Mouse (Mus musculus) liver, embryonic 13.5 days (tissue): ENCODE measurements around the gene Spta1. TPM values are rescaled to one million over a fixed set of nuclear protein-coding genes. Genes with fewer than 3 reads are reported as not detected.

Experiments used
- ATAC-seq: fragments of 200-750 bp; cut with Nextera tagmentation; 2 replicates; pipeline ENCODE4 v1.8.0; 2017; ENCODE audit warnings: low read depth, mild to moderate bottlenecking, moderate number of reproducible peaks, moderate library complexity
- DNase-seq: peaks from one replicate; pipeline ENCODE4 v3.0.0; 2022
- H3K27ac ChIP-seq: fragments of 300-500 bp; sonication (generic); 2 replicates; pipeline ENCODE4 v1.5.1; 2015; ENCODE audit warnings: moderate library complexity, mild to moderate bottlenecking, inconsistent platforms
- H3K27me3 ChIP-seq: fragments of 300-500 bp; sonication (generic); 2 replicates; pipeline ENCODE4 v1.6.1; 2015; ENCODE audit warnings: mild to moderate bottlenecking, inconsistent platforms
- H3K36me3 ChIP-seq: fragments of 300-500 bp; sonication (generic); 2 replicates; pipeline ENCODE4 v1.6.1; 2015; ENCODE audit warnings: mild to moderate bottlenecking, inconsistent platforms
- H3K4me1 ChIP-seq: fragments of 300-500 bp; sonication (generic); replicated peaks from 2 replicates; pipeline ENCODE4 v1.6.1; 2015; ENCODE audit warnings: inconsistent platforms
- H3K4me2 ChIP-seq: fragments of 300-500 bp; sonication (generic); 2 replicates; pipeline ENCODE4 v1.6.1; 2015; ENCODE audit warnings: inconsistent platforms, mild to moderate bottlenecking, moderate library complexity
- H3K4me3 ChIP-seq: fragments of 300-500 bp; sonication (generic); replicated peaks from 2 replicates; pipeline ENCODE4 v1.5.1; 2015; ENCODE audit warnings: mild to moderate bottlenecking, inconsistent platforms
- H3K9ac ChIP-seq: fragments of 300-500 bp; sonication (generic); 2 replicates; pipeline ENCODE4 v1.6.1; 2015; ENCODE audit warnings: mild to moderate bottlenecking, inconsistent platforms
- H3K9me3 ChIP-seq: fragments of 300-500 bp; sonication (generic); replicated peaks from 2 replicates; pipeline ENCODE4 v1.6.1; 2016; ENCODE audit warnings: inconsistent platforms
- whole genome bisulfite sequencing: fragments of 180-500 bp; shearing (Covaris S2); methylation state at CpG from one replicate; pipeline ENCODE4 v1.1.7; 2015; ENCODE audit not compliant: insufficient replicate concordance; 5-methylcytosine and 5-hydroxymethylcytosine counted together
- polyA plus RNA-seq: library from polyadenylated mRNA; unstranded; fragments of >200 nt; fragmentation: Nextera tagmentation; extraction: Ambion mirVana; gene quantifications from 2 replicates; pipeline ENCODE4 v1.2.1, GENCODE M21; 2015

Spta1 gene
- polyA plus RNA-seq: 25.7 and 33.7 TPM in 2 replicates

DNA sequence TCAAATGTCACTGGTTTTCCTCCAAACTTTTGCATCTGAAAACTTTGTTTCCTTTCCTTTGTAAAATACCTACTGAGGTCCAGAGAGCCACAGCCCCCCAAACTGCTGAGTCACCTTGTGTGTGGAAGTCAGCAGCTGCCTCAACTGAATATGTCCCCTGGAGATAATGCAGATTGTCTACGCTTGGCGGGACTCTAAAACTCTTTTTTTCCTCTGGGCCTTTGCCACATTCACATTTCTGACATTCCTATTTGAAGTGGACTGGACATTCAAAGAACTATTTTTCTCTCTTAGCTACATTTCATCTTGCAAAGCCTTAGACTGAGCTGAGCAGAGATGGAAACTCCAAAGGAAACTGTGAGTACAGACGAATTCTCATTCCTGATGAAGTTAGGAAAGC, at the start of gene Spta1:
Gene Spta1, plus strand, starts transcription at position 172 of the 400 bp plus-strand sequence.
- Histone ChIP-seq H3K9ac (peak within 1 kb of the TSS; percentile 79), H3K9me3 (no peaks in the 10 kb centered on the region), H3K4me3 (peak within 1 kb of the TSS; percentile 68), H3K36me3 (peaks cover 28% of the 10 kb centered on the region), H3K4me1 (peaks cover 50% of the 10 kb centered on the region), H3K4me2 (peak within 1 kb of the TSS; percentile 79), H3K27me3 (no peaks in the 10 kb centered on the region), H3K27ac (peak within 1 kb of the TSS; percentile 99)
- DNase-seq: peak; percentile 72
- ATAC-seq: peak; percentile 77
- WGBS: 7% methylated on average over 3 of the region's 3 CpGs

DNA sequence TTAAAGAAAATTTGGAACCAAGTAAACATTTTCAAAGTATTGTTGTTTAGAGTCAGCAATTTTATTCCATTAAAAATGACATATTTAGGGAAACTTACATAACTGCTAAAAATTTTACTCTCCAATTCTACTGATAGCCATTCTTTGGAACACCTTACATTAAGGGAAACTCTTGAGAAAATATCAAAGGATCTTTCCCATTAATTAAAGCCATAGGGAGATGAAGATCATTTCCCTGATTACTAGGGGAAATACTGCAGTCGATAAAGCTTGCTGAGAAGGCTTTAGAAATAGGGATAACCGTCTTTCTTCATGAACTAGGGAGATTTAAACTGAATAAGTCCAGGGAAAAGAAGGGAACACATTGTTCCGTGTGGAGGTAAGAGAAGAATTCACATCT, 41.4 kb upstream of the Spta1 start, which contains the start of gene Olfr424:
Gene Olfr424, plus strand, starts transcription at position 301 of the 400 bp plus-strand sequence.
- H3K36me3 ChIP-seq: no peaks in the 10 kb centered on the region
- no peak within 1 kb of the TSS for H3K4me3 ChIP-seq
- no peak within 1 kb of the TSS for H3K4me2 ChIP-seq
- no peak within 1 kb of the TSS for H3K9ac ChIP-seq
- no peaks in the 10 kb centered on the region for H3K9me3 ChIP-seq
- DNase-seq (no peak), ATAC-seq (no peak)
- no peak within 1 kb of the TSS for H3K27ac ChIP-seq
- H3K27me3 ChIP-seq: no peaks in the 10 kb centered on the region
- WGBS: 65% methylated on average over 3 of the region's 3 CpGs
- H3K4me1 ChIP-seq: no peaks in the 10 kb centered on the region

DNA sequence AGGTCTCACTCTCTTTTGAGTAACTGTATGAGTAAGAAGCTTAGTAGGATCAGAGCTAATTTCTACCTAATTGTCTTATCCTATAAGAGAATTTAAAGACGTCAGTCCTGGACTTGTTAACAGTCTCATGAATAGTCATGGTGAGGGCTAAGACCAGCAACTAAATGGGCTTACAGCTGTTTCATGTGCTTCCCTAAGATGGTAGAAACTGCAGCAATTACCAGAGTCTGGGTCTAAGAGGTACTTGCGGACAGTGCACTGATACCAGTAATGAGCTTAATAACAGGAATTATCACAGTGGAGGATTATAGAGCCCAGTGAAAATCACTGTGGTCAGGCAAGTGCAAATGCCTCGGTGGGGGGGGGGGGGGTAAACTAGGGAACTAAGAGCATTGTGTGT, 40.6 kb upstream of the Spta1 start:
- WGBS: 57% methylated on average over 3 of the region's 3 CpGs

DNA sequence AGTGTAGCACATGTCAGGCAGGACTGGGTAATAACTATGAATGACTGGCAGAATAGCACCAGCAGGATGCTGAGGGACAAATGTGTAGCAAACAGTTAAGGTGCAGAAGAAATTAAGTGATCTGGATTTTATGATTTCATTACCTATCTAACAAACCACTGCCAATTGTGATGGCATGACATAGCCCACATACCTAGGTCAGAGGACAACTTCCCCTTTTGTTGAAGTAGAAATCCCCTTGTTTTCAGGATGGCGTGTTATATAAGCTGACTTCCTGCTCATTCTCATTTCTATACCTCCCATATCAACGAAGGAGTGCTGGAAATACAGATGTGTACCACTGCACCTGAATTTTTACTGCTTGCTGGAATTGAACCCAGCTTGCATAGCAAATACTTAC, 31.2 kb upstream of the Spta1 start:
- Histone ChIP-seq H3K27me3 (no peaks in the 10 kb centered on the region), H3K4me1 (no peaks in the 10 kb centered on the region), H3K4me3 (no peak overlapping the region), H3K9ac (no peak overlapping the region), H3K36me3 (no peaks in the 10 kb centered on the region), H3K4me2 (no peak overlapping the region), H3K27ac (no peak overlapping the region), H3K9me3 (no peaks in the 10 kb centered on the region)
- ATAC-seq (no peak), DNase-seq (no peak)
- 30% methylated on average over 2 of the region's 2 CpGs for WGBS

More for the DNA sequence above, 40.6 kb upstream of the Spta1 start:
- Histone ChIP-seq H3K4me2 (no peak overlapping the region), H3K27ac (no peak overlapping the region), H3K9me3 (no peaks in the 10 kb centered on the region), H3K36me3 (no peaks in the 10 kb centered on the region), H3K4me1 (no peaks in the 10 kb centered on the region), H3K9ac (no peak overlapping the region), H3K4me3 (no peak overlapping the region), H3K27me3 (no peaks in the 10 kb centered on the region)
- DNase-seq (no peak), ATAC-seq (no peak)

DNA sequence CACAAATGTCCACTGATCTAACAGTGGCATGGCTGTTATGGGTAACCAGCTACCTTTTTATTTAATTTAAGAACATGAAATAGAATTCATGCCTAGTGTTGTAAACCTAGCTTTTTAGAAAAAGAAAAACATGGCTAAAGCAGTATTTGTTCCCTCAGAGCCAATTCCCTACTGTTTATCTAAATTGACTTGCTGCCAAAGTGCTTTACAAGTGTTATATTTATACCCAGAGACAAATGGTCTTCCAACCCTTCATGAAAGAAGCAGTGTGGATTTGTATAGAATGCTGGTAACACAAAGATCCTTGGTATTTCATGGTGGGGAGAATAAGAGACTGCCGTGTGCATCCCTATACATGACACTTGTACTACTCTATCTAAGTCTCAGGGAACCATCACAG, 25.9 kb upstream of the Spta1 start:
- H3K27me3 ChIP-seq: no peaks in the 10 kb centered on the region
- H3K27ac ChIP-seq: no peak overlapping the region
- DNase-seq: no peak
- 93% methylated on average over 1 of the region's 1 CpGs for WGBS
- H3K9ac ChIP-seq: no peak overlapping the region
- no peaks in the 10 kb centered on the region for H3K9me3 ChIP-seq
- no peaks in the 10 kb centered on the region for H3K36me3 ChIP-seq
- no peak overlapping the region for H3K4me3 ChIP-seq
- no peaks in the 10 kb centered on the region for H3K4me1 ChIP-seq
- H3K4me2 ChIP-seq: no peak overlapping the region
- ATAC-seq: no peak

DNA sequence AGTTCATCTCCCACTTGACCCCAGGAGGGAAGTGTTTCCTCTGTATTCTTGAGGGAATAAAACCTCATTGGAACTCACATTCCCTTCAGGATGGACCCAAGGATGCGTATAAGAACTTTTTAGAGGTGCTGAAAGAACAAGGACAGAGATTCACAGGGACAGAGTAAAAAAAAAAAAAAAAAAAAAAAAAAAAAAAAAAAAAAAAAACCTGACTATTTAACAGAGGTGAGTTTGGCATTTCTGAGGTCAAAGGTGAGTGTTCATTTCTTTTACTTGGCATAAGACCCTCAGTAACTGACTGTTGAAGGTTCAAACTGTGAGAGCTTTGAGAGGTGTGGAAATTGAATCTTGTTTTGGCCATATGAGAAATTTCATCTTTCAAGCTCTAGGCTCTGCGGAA, 23.3 kb upstream of the Spta1 start:
- no peak for DNase-seq

DNA sequence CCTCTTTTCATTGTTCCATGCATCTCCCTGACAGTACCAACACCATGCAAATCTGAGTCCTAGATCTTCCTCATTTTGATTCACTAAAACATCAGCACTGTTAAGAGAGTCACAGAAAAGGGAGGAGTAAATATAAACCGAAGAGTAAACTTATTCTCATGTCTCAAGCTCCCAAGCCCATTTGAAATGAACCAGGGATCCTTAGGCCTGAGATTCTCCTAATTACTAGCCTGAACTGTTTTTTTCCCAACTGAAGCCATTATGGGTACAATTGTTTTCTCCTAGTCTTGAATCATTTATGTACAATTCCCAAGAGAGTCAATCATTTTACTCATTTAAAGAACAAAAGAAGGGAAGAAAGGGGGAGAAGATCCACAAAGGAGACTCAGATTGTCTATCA, 17.2 kb upstream of the Spta1 start, which contains the start of gene Olfr420:
Gene Olfr420, plus strand, starts transcription at position 301 of the 400 bp plus-strand sequence.
- Histone ChIP-seq H3K27me3 (no peaks in the 10 kb centered on the region), H3K36me3 (no peaks in the 10 kb centered on the region), H3K9ac (no peak within 1 kb of the TSS), H3K9me3 (no peaks in the 10 kb centered on the region), H3K4me1 (peaks cover 8% of the 10 kb centered on the region), H3K4me3 (no peak within 1 kb of the TSS), H3K4me2 (no peak within 1 kb of the TSS), H3K27ac (no peak within 1 kb of the TSS)
- 59% methylated on average over 1 of the region's 1 CpGs for WGBS
- no peak for DNase-seq
- ATAC-seq: no peak

More for the DNA sequence above, 23.3 kb upstream of the Spta1 start:
- no peaks in the 10 kb centered on the region for H3K9me3 ChIP-seq
- no peak overlapping the region for H3K4me3 ChIP-seq
- H3K4me2 ChIP-seq: no peak overlapping the region
- WGBS: 75% methylated on average over 2 of the region's 2 CpGs
- H3K27me3 ChIP-seq: no peaks in the 10 kb centered on the region
- no peak overlapping the region for H3K9ac ChIP-seq
- no peaks in the 10 kb centered on the region for H3K4me1 ChIP-seq
- no peak for ATAC-seq
- no peaks in the 10 kb centered on the region for H3K36me3 ChIP-seq
- no peak overlapping the region for H3K27ac ChIP-seq

DNA sequence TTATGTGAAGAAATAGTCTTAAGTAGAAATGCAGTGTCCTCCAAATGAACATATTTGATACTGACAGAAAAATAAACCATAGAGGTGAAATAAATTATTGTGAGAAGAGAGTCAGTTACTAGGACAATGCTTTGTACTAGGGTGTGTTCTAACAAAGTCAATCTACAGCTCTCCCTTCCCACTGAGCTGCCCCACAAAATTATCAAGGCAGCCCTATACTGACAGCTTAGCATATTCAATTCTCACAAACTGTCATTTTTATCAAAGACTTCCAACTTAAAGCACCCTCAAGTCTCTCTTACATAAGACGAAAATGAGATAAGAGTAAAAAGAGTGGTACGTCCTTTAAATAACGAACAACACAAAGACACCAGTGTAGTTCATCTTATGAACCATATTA, 15.0 kb upstream of the Spta1 start:
- 38% methylated on average over 3 of the region's 3 CpGs for WGBS
- Histone ChIP-seq H3K27me3 (no peaks in the 10 kb centered on the region), H3K9me3 (no peaks in the 10 kb centered on the region), H3K9ac (no peak overlapping the region), H3K4me3 (no peak overlapping the region), H3K4me1 (peaks cover 8% of the 10 kb centered on the region), H3K4me2 (no peak overlapping the region), H3K36me3 (no peaks in the 10 kb centered on the region), H3K27ac (no peak overlapping the region)
- DNase-seq (no peak), ATAC-seq (peak; percentile 61)

DNA sequence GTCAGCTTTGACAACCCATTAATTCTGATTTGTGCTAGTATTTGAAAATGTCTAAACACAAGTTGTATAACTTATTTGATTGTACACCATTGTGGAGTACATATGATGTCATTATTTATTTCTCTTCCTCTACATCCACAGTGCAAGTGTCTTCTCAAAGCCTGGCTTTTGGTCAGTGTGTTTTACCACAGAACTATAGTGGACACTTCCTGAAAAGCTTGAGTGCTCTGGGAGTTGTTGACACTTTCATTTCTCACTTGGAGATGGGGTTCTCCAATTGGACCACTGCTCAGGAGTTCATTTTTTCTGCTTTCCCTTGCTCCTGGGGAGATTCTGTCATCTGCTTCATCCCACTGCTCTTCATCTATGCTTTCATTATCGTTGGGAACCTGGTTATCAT, 14.1 kb upstream of the Spta1 start:
- no peaks in the 10 kb centered on the region for H3K9me3 ChIP-seq

DNA sequence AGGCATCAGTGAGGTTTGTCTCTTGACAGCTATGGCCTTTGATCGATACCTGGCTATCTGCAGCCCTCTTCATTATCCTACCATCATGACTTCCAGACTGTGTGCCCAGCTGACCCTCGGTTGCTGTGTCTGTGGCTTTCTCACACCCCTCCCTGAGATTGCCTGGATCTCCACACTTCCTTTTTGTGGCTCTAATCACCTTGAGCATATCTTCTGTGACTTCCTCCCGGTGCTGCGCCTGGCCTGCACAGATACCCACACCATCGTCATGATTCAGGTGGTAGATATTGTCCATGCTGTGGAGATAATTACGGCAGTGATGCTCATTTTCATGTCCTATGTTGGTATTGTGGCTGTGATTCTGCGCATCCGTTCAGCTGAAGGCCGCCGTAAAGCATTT, 13.5 kb upstream of the Spta1 start:
- Histone ChIP-seq H3K27me3 (no peaks in the 10 kb centered on the region), H3K27ac (no peak overlapping the region), H3K4me3 (no peak overlapping the region), H3K36me3 (no peaks in the 10 kb centered on the region), H3K9me3 (no peaks in the 10 kb centered on the region), H3K4me2 (no peak overlapping the region), H3K9ac (no peak overlapping the region), H3K4me1 (peaks cover 8% of the 10 kb centered on the region)
- ATAC-seq (peak; percentile 69), DNase-seq (no peak)
- 42% methylated on average over 10 of the region's 10 CpGs for WGBS

More for the DNA sequence above, 14.1 kb upstream of the Spta1 start:
- peaks cover 8% of the 10 kb centered on the region for H3K4me1 ChIP-seq
- H3K4me3 ChIP-seq: no peak overlapping the region
- no peaks in the 10 kb centered on the region for H3K27me3 ChIP-seq
- H3K27ac ChIP-seq: no peak overlapping the region
- WGBS: 47% methylated on average over 1 of the region's 1 CpGs
- no peak for DNase-seq
- no peak for ATAC-seq
- H3K9ac ChIP-seq: no peak overlapping the region
- no peak overlapping the region for H3K4me2 ChIP-seq
- H3K36me3 ChIP-seq: no peaks in the 10 kb centered on the region

DNA sequence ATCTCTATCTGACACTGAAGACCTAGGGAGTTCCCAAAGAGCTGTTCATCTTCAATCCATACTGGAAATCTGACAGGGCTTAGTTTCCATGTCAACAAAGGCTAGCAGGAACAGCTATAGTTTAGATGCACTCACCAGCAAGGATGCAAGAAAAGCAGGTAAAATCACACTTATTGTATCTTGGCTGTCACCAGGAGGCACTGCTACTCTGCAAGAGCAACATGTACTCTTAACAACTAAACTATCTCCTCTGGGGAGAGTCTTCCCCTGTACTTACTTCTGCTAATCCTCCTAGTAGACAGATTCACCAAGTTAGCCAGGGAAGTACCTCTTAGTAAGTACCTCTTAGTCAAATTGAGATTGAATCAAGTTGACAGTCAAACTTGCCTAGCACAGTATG, 3.6 kb upstream of the Spta1 start:
- ATAC-seq (no peak), DNase-seq (no peak)
- Histone ChIP-seq H3K4me2 (no peak overlapping the region), H3K27ac (peak overlapping the region; percentile 65), H3K36me3 (peaks cover under 1% of the 10 kb centered on the region), H3K4me3 (no peak overlapping the region), H3K9ac (no peak overlapping the region), H3K27me3 (no peaks in the 10 kb centered on the region), H3K4me1 (peaks cover 28% of the 10 kb centered on the region), H3K9me3 (no peaks in the 10 kb centered on the region)

DNA sequence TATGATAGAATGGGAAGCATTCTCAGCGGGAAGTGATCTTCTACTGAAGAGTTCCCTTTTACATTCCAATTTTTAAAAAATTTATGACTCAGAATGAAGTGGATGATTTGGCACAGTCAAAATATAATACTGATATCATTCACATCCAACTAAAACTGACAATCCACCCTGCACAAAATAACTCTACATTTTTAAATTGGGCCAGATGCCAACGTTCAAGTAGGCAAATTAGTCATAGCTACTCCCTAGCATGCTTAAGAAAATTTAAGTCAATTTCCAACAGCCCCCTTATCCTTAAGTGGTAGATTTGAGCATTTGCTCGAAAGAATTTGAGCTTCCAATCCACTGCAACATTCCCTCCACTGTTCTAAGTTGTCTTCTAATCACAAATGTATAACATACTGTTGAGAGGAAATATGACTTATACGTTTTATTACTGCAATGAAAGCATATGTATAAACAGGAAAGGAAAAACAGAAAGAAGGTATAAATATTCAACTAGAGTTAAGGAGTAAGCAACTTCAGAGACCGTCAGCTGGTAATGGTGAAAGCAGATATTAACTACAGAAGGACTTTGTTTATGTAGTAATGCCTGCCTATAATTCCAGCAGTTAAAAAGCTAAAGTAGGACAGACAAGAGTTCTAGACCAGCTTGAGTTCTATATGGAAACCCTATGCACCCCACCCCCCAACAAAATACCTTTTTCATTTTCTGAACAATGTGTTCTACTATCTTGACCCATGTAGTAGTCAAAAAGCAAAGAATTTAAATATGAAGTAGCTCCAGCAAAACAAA, 1.7 kb upstream of the Spta1 start:
- H3K4me1 ChIP-seq: peaks cover 42% of the 10 kb centered on the region
- H3K9ac ChIP-seq: peak overlapping the region; percentile 44
- H3K36me3 ChIP-seq: peaks cover 16% of the 10 kb centered on the region
- DNase-seq (no peak), ATAC-seq (peak; percentile 14; the same call in 1 of the 2 replicates)
- no peaks in the 10 kb centered on the region for H3K27me3 ChIP-seq
- 50% methylated on average over 5 of the region's 5 CpGs for WGBS
- 0 out of 2 replicates have a peak overlapping the region, but pooled peaks have one; percentile 10 for H3K4me3 ChIP-seq
- peak overlapping the region; percentile 99 for H3K27ac ChIP-seq
- peak overlapping the region; percentile 79 for H3K4me2 ChIP-seq
- no peaks in the 10 kb centered on the region for H3K9me3 ChIP-seq
